Mouse (Mus musculus) fat pad, adult 2 months (tissue): Measurements from ENCODE around the gene Rnf19b.

Experiments used
- DNase-seq: peaks from one replicate; pipeline ENCODE4 v3.0.0-alpha.2; 2011; ENCODE audit warnings: low read depth, low spot score; ENCODE audit errors: extremely low read depth

Gene Rnf19b

DNA sequence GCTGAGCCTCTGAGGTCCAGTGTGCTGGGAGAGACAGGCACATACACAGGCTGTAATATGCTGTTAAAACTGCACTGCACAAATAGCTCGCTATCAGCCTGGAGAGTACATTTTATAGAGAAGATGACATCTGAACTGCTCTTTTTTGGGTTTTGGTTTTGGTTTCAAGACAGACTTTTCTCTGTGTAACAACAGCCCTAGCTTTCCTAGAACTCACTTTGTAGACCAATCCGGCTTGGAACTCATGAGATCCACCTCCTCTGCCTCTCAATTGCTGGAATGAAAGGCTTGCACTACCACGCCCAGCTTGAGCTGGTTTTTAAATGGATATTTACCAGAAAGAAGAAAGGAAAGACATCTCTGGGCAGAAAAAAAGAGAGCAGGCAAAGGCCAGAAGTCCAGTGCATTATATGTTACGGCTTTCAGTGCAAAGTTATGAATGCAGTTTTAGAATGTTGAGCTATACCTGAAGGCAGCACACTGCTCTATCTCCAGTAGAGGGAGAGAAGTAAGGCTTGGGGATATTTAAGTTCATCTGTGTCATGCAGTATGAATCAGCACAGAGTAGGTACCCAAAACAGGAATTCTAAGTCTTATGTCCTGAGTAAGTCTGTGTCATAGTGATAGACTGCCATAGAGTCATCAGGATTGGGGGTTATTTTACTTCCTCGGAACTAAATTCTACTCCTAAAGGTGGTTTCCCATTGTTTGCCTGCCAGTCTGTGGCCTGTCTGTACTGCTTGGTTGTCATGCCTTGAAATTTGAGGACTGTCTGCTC is 9.8 kb downstream of the Rnf19b start:
- no peak for DNase-seq

DNA sequence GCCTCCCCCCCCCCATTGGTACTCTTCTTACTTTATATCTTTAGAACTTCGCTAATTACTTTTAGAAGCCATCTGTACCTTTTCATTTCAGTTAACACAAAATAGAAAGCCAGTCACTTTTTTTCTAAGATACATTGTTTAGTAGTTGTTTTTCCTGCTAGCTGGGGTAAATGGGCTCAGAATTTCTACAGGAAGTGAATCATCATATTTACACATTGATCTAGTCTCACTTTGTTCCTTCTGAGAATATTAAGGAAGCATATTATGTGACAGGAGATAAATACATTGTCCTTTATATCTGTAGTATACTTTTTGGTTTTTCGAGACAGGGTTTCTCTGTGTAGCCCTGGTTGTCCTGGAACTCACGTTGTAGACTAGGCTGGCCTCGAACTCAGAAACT is 10.8 kb downstream of the Rnf19b start:
- DNase-seq, result no peak

DNA sequence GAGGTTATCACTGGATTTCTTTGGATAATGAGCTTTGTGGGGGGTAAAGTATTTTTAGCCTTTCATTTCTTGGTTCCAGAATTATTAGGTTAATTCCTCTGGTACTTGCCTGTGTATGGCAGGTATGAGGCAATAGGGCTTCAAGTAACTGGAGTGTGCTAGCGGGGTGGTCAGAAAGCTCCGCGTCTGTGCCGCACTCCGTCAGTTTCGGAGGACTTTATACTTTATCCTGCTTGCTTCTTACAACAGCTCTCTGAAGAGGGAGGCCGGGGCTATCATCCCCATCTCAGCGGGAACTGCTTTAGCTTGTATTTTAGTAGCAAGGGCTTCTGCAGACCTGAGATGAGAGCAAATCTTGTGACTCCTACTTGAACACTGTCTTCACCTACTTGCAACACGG is 21.1 kb downstream of the Rnf19b start:
- no peak for DNase-seq

DNA sequence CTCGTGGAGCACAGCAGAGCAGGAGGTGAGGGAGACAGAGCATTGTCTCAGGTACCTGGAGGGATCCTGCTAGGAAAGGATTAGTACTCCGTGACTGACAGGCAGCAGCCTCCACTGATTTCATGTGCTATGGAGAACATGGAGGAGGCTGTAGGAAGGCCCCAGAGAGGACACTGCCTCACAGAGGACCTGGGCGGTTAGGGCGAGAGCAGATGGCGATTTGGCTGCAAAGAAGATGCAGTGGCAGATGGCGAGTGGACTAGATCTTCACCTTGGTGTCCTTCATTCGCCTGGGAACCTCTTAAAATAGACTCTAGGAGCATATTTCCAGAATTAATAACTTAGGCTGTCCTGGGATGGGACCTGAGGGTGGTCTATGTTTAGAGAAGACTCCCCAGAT is 23.0 kb downstream of the Rnf19b start:
- no peak for DNase-seq

DNA sequence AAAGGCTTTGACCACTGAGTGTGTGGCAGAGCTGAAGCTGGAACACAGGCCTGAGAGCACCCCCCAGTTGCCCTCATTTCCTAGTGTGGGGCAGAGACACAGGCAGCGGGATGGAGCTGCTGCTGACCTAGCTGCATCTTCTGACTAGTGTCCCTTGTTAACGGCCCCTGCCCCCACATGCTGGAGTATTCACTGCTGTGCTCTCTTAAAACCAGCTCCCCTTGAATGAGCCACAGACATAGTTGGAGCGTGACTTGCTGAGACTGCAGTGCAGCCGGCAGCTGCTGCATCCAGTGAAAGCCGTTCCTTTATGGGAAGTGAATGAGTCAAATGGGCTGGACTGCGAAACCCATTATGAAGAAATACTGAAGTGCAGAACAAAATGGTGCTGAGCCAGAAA is 23.4 kb downstream of the Rnf19b start:
- no peak for DNase-seq

DNA sequence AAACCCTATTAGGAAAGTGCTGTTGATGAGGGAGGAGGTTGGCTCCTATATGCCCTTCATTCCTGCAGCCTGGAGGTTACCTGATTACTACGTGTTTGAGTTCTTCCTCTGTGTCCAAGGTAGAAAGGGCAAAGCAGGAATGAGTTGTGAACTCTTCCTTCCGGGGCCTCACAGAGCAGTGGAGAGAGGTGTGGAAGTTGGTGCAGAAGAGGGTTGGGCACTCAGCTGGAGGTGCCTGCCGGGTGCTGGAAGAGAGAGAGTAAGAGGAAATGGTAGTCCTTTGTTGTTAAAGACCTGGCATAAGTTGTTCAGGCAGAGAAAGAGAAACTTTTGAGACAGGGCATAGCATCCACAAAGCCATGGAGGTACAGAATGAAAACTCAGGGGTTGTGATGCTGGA is 23.9 kb downstream of the Rnf19b start:
- no peak for DNase-seq

DNA sequence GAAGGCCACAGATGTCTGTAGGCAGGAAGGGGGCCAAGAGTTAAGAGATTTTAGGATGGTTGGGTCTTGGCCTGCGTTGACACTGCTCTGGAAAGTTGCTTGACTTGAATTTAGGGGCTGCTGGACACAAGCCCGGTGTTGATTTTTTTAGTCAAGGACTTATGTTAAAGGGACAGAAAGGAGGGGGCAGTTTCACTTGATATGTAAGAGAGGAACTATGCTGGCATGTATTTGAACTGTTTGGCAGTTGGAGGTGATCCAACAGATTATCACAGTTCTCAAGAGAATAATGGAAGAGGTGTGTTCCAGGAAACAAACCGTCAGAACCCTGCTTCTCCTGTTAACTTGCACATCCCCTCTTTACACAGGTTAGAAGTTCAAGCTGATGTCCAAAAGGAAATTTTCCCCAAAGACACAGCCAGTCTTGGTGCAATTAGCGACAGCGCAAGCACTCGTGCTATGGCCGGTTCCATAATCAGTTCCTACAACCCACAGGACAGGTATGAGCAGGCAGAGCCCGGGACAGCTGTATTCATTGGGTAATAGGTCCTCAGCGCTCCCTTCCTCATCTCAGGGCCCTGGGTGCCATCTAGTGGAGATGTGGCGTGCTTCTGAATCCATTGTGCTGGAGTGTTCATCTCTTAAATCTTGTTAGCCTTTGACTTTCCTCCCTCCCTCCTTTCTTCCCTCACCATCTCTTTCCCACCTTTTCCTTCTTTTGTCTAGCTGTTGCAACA is 24.5 kb downstream of the Rnf19b start:
- peak; percentile 68 for DNase-seq

DNA sequence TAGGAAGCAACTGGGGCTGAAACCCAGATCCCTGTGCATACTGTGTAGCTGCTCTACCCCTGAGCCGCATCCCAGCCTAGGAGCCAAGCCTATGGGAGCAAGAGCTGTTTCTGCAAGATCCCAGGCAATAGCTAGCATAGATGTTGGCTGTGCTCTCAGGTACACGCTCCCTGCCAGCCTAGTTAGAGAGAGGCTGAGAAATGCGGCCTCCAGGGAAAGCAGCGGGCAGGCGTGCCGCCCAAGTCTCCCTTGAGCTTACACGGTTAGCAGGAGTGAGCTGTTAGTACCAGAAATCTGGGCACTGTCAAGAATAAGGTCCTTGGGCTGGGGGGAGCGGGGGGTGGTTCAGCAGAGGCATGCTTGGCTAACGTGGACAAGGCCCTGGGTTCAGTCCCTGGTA is 26.8 kb downstream of the Rnf19b start:
- DNase-seq, result no peak

DNA sequence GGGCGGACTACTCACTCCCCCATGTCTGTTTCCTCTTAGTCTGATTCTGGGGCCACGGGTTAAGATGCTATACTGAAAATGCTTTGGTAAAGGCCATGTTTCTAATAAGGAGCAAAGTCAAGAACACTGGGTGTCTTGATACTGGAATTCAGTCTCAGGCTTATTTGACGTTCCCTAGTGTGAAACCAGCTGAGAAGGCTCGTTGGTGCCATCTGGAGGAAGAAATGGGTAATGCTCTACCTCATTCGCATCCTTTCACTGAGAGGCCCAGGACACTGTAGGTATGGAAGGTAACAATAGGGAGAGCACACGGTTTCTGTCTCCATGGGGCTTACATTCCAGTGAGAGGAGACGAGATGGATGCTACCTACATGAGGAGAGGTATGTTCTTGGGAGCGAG is 28.0 kb downstream of the Rnf19b start:
- DNase-seq, result no peak

DNA sequence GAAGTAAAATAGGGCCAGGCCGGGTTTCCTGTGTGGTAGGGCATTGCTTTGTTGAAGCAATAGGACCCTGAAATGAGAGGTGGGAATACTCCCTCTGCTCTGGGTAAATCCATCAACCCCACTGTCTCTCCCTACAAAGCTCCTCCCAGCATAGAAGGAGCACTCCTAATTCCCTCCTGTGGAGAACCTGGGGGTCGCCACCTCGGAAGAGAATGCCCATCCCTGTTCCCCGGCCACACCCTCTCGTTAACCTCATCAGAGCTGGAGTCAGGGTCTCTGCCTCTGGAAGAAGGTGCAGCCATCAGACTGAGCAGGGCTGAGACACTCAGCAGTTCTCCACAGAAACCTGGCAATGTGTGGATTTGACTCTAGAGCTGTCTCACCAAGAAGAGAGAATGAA is 29.8 kb downstream of the Rnf19b start:
- DNase-seq, result no peak

DNA sequence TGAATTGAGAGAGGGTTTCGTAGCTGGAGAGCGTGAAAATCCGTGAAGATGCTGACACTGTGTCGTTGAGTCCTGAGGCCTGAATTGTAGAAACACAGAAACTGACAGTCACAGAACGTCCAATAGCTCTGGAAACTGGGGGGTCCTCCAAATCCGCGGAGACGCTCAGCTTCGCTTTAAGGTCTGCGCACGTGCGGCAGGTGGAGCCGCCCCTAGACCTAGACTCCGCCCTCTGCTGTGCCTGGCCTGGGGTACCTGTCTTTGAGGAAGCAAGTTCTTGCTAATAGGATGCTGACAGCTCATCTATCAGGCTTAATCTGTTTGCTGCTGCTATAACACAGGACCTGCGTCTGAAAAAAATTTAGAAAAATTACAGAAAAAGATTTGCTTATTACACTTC is 37.2 kb downstream of the Rnf19b start:
- DNase-seq, result no peak

DNA sequence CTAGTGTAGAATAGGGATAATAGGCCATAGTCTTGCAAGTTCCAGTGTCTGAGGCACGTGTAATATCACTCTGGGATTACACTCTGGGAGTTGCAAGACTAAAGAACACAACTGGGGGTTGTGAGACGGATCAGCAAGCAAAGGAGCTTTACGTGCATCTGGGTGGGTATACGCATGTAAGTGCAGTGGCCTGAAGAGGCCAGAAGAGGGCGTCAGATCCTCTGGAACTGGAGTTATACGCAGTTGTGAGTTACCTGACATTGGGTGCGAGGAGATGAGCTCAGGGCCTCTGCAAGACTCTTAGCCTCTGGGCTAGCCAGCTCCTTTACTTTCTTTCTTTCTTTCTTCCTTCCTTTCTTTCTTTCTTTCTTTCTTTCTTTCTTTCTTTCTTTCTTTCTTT is 38.9 kb downstream of the Rnf19b start:
- DNase-seq, result no peak

DNA sequence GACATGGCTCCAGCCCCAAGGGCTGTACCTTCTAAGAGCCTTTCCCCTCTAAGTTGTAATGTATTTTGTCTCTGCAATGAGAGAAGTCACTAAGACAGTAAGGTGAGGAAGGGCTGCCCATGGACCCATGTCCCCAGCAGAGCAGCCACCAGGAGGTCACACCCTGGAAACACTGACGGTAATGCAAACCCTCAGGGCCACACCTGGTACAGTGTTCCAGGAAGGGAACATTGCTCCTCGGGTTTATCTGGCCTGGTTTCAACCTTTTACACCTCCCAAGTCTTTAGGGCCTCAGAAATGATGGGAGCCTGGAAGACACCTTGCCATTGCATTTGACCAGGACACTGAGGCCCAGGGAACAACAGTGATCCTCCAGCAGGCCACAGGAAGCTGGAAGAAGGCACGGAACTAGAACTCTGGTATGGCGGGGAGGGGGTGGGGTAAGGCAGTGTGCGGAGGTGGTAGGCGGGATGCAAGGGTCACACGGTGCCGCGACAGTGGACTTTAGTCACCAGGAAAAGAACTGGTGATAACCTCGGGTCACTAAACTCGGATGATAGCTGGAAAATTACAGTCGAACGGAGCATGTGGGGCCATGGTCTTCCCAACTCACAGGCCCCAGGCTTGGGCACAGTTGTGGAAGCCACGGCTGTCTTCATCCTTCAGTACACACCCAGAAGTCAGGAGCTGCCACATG is 44.2 kb downstream of the Rnf19b start:
- DNase-seq, result no peak

DNA sequence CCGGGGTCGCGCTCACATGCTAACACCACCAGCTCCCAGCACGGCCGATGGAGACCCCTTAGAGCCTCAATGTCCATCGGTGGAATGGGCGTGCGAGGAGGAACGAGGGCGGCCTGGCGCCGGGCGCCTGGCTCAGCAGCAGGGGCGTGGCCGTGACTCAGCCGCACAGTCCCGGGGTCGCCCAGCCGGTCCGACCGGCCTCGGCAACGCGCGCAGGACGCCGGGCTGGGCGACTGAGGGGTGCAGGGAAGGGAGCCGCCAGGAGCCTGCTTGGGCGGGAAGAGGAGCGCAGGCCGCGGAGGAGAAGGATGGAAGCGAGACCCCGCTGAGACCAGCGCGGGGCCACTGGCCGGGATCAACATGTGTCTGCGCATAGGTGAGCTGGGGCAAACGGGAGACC is 47.3 kb downstream of the Rnf19b start, which contains the start of gene Tmem54:
Gene Tmem54, plus strand, starts transcription at position 193 of the 400 bp plus-strand sequence.
- DNase-seq, result no peak

DNA sequence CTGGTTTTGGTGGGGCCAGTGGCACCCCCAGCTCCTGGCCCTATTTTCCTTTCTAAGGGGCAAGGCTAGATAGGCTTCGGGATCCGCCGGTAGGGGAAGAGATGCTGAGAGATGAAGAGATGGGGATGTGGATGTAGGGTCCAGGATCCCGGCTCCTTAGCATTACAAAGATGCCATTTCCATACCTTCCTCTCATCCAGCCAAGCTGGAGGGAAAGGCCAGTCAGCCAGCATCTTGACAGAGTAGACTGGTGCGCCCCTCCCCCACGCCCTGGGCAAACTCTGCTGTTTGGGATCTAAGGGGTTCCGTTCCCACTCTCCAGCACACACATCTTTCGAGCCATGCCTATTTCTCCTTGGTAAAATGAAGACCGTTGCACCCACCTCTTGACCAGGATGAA is 48.0 kb downstream of the Rnf19b start:
- no peak for DNase-seq

DNA sequence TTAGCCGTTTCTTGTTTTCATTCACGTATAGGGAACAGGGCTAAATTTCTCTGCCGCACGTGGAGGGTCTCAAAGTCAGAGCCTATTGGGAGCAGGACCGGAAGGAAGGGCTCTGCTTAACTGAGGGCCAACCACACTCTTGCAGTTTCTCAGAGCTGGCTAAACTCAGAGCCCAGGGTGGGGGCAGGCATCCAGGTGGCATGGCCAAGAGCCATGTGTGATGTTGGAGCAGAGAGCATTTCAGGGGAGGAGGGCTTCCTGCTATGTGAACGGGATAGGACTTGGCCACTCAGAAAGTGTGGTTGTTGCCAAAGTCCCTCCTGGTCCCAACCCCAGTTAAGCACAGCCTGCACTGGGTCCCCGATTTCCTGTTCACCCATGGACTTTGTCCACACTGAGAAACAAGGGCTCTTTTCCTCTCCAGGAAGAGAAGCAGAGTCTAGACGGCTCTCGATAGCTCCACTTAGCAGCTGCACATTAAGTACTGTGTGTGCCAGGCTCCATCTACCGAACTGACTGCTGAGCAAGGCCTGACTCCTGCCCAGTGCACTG is 49.4 kb downstream of the Rnf19b start:
- no peak for DNase-seq

DNA sequence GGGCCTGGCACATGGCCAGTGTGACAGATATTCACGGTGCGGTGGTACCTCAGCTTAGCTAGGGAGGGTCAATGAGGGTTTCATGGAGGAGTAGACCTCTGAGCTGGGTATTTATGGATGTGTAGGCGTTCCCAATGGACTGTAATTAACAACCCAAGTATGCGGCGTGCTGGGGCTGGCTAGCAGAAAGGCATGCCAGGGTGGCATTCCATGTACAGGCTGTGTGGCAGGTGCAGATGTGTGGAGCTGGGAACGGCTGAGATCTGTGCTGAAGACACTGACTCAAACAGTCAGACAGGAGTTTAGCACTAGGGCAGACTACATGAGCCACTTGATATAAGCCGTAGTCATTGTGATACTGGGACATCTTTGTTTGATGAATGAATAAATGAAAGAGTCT is 50.6 kb downstream of the Rnf19b start:
- DNase-seq, result no peak

DNA sequence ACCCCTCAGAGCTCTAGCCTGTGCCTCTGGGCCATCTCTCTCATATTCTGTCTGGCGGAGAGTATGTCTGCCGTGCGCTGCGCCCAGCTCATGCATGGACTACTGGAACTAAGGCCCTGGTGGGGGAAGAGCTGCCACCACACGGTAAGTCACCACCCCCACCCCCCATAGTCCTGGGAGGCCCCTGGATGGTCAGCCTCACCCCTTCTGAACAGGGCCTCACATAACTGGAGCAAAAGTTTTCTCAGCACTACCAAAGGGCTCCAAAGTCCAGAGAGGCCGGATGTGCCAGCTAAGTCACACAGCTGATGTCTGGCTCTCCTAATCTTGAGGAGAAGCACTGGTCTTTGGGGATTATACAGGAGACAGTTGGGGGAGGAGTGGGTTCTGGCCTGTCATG is 52.7 kb downstream of the Rnf19b start:
- DNase-seq, result no peak

DNA sequence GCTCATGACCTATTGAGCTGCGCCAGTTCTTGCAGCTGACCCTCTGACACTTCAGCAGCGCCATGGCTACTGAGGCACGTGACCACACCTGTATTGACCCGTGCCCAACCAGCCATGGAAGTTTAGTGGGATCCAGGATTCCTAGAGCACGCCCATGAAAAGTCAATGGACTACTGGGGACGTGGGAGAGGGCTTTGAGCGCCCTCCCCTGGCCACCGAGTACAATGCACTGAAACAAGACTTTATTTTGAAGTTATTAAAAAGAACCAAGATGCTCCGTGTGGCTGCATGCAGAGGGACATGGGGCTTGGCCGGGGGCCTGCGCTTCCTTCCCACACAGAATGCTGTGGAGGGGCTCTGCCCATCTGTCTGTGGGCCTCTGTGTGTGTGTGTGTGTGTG is 53.3 kb downstream of the Rnf19b start:
- DNase-seq, result no peak

DNA sequence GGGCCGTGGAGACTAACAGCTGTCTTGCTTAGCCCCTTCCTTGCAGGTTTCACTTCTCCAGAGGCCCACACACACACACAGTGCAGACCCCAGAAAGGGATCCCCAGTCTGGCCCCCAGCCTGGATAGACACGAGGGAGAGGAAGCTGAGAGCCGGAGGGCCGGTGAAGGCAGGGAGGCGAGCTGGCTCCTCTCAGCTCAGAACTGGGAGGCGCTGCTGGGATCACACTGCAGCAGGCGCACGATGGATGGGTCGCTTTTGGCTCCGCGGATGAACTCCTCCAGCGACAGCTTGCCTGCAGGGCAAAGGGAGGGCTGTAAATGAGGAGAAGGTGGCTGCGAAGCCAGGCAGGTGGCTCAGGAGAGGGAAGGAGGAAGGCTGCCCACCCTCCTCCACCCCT is 54.2 kb downstream of the Rnf19b start:
- DNase-seq, result no peak

DNA sequence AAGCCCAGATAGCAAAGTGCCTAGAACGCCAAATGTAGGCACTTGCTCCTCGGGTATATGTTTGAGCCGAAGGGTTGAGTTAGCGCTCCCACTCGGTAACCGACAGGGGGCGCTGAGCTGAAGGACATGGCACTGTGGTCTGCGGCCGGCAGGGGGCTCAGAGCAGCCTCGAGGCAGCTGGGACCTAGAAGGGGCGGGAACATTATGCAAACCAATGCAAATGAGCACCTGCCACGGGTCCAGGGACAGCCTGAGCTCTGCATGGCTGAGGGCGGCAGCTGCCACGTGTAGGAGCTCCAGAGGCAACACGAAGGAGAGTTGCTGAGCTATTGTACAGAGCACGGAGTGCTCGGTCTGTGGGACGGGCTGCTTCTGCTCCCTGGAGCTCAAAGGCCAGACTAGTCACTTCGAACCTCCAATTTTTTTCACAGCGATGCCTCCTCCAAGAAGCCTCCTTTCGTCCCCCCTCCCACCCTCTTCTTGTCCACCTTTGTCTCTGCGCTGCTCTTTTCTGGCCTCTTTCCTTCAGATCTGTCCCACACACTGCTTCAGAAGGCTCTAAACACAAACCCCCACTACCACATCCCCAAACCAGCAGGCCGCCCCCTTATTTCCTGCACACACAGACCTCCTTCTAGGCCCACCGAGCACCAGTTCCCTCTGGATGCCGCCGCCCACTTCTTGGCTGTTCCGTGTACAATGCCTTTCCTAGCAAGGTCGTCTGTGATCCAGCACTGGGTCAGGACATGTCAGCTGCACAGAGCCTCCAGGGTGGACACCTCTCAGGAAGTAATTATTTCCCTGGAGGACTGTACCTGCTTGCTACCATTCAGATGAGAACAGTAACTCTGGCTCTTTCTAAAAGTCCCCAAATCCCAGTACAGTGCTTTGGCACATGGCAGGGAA is 55.3 kb downstream of the Rnf19b start:
- no peak for DNase-seq
